Mouse (Mus musculus) gastrocnemius, adult 2 months (tissue): ENCODE data around the gene Gm28035. TPM values are rescaled to one million over a fixed set of nuclear protein-coding genes. Genes with fewer than 3 reads are reported as not detected.
A peak's percentile ranks its signal among the peaks of the same experiment; 100 is the strongest.

Experiments used
- DNase-seq: peaks from one replicate; pipeline ENCODE4 v3.0.0; 2022
- H3K27ac ChIP-seq: fragments of 200-600 bp; 2 replicates; pipeline ENCODE4 v1.8.1; 2022; ENCODE audit warnings: mild to moderate bottlenecking
- H3K4me3 ChIP-seq: fragments of 200-600 bp; 2 replicates; pipeline ENCODE4 v1.8.1; 2022; ENCODE audit warnings: mild to moderate bottlenecking, moderate library complexity
- CTCF ChIP-seq: fragments of 200-600 bp; IDR thresholded peaks from 2 replicates; pipeline ENCODE4 v1.8.1; 2022; ENCODE audit warnings: antibody characterized with exemption, mild to moderate bottlenecking, moderate library complexity
- intact Hi-C: fragments of 180-260 bp; cut with DNase I; formaldehyde crosslinking; loops from one replicate; pipeline ENCODE4 v1.15.1; 2025
- total RNA-seq, 2 experiments: library from RNA; stranded (reverse); gene quantifications; 2 replicates each; pipeline ENCODE4 v1.2.3; 2021

The Gm28035 gene
- total RNA-seq, 2 experiments from 2014 or later, result 1.1 to 1.4 TPM

DNA sequence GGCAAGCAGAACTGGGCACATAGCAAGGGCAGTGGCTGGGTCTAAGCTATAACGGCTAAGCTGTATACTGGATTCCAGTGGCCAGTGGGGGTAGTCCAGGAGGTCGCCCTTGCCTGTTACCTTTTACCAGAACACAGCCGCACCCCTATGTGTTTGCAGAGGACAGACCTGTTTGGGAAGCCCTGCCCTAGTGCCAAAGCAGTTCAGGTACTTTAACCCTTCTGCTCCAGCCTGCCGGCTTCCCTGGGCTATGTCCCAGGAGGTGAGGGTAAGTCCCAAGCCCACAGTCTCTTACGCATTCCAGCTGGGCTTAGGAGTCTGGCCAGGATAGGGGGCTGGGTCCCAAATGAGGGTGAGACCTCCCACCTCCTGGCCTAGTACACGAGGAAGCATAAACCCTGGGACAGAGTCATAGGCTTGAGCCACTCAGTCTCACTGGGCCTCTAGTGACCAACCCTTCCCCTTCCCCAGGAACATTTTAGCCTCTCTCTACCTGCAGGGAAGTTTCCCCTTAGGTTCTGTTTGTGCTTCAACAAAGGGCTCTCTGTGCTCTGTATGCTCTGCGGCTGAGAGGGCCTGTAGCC lies 4.3 kb downstream of the Gm28035 start:
- Histone ChIP-seq H3K27ac (peak overlapping the region; percentile 91), H3K4me3 (peak overlapping the region; percentile 96)
- DNase-seq, result no peak
- intact Hi-C loops, result no loop called here
- no peak for TF ChIP-seq CTCF

DNA sequence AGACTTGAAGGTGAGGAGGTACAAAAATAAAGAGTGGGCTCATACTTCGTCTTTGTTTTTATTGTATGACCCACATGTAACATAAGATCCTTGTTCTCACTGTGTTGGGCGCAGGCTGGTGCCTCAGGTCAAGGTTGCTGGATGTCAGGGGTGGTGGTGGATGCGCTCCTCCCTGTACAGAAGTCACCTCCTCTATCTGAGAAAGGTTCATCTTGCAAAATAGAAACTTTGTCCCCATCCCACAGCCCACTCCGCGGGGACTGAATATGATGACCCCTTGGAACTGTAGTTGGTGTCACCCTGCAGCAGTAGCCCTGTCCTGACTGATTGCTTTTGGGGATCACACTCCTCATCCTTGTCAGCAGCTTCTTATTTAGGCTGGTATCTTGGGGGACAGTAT lies 6.7 kb downstream of the Gm28035 start:
- DNase-seq, result no peak
- Histone ChIP-seq H3K27ac (peak overlapping the region; percentile 21; the same call in 1 of the 2 replicates), H3K4me3 (no peak overlapping the region)
- intact Hi-C loops, result no loop called here
- no peak for TF ChIP-seq CTCF

DNA sequence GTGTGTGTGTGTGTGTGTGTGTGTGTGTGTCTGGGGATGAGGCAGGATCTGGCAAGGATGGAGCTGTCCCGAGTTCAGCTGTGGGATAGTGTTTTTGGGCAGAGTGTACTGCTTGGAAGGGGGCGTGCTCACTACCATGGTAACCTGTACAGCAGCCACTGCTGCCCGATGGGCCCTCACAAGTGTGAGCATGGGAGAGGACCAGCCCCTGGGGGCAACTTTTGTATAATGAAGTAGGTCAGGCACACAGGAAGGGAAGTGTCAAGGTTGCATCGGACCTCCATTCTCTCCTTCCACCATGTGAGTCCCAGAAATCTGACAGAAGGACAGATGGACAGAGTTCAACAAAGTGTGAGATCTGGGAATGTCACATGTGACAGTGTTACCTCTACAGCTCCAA lies 7.3 kb downstream of the Gm28035 start:
- no peak for TF ChIP-seq CTCF
- Histone ChIP-seq H3K27ac (peak overlapping the region; percentile 80), H3K4me3 (no peak overlapping the region; the same call in 1 of the 2 replicates)
- no peak for DNase-seq
- intact Hi-C loops, result no loop called here

DNA sequence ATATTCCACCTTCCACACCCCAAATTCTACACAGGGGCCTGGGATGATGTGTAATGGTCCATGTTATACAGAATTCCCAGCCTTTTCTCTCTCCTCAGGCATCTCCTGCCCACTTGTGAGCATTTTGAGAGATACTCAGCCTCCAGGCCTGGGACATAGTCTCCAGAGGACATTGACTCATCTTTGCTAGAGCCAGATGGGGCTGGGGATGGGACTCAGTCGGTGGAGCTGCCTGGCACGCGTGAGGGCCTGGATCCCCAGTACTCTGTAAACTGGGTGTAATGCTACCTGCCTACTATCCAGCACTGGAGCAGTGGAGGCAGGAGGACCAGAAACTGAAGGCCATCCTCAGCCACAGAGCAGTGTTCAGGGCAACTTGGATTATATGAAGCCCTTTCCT lies 8.8 kb downstream of the Gm28035 start:
- TF ChIP-seq CTCF, result no peak
- no peak overlapping the region for H3K4me3 ChIP-seq
- intact Hi-C loops, result no loop called here
- H3K27ac ChIP-seq, result peak overlapping the region; percentile 80
- DNase-seq, result no peak

DNA sequence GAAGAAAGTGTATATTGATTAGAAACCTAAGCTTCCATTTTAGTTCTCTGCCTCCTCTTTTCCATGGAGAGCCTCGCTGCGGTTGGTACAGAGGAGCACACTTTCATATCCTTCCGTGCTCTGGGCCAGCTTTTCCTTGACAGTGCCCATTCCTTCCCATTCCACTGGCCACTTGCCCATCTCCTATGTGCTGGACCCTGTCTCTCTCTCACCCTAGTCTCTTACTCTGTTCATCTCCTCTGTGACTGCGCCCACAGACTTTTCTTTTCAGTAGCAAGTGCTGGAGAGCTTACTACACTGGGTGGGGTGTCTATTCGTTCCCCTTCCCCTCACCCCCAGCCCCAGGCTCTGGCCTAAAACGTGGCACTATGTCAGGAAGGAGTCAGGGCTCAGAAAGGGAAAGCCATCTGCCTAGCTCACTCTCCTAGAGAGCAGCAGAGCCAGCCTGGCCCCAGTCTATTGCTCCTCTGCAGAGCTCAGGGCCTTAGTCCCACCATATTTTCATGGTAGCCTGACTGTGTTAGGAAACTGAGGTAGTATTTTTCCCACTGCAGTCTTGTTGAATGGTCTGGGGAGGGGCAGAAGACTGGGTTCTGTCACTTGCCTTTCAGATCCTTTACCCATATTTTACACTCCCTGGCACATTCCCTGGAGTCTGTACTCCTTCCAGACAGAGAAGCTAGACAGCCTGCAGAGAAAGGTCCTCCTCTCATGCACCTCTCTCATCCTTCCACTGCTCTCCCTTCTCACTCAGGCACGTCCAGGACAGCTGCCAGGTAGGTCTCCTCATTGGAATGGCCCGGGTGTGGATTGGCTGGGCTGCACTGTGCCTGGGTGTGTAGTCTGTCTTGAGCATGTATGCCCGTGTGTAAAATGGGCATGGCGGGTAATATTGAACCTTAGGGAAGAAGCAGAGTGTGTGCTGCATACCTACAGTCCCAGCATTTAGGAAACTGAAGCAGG lies 10.1 kb downstream of the Gm28035 start:
- intact Hi-C loops, result no loop called here
- no peak overlapping the region for H3K4me3 ChIP-seq
- DNase-seq, result no peak
- H3K27ac ChIP-seq, result peak overlapping the region; percentile 80
- no peak for TF ChIP-seq CTCF

DNA sequence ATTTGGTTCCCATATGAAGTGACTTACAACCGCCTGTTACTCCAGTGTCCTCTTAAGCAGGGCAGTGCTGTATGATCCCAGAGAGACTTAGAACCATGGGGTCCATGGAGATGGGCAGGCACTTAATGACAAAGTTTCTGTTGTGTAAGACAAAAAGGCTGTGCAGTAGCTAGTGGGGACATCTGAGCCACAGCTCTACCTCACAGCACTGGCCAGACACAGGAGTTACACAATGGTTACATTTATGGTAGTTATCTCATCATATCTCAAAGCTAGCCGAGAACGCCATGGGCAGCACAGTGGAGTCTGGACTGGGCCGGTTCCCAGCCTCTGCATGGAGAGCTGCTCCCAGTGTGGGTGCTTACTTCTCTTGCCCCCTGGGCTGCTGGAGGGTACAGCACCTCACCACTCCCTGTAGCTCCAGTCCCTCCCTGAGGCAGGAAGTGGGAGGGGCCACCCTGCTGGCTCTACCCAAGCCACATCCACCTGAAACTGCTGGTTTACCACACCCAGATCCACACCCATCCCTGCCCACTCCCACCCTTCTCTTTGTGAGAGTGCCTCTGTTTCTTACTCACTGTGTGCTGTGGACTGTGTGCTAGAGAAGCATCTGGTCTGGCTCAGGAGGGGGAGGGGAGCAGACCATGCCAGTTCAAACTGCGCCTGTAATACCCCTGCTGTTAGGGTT lies 11.2 kb downstream of the Gm28035 start:
- DNase-seq, result peak; percentile 51
- peak overlapping the region; percentile 11; the same call in 1 of the 2 replicates for H3K4me3 ChIP-seq
- peak overlapping the region; percentile 80 for H3K27ac ChIP-seq
- intact Hi-C loops, result no loop called here
- TF ChIP-seq CTCF, result no peak

DNA sequence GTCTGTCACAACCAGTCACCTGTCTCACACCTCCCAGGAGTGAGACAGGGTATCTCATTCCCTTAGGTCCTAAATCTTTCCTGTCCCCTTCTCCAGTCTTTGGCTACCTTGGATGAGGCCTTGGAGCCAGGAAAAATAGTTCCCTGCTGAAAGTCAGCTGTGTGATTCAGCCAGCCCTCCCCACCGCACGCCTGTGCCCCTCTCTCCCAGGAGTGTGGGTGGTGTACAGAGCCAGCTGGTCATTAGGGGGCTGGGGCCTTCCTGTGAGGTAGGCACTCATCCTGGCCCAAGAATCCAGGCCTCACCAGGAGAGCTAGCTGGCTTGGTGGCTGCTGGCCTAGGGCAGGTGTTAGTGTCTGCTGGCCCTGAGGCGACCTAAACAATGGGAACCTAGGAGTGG lies 12.2 kb downstream of the Gm28035 start:
- H3K27ac ChIP-seq, result peak overlapping the region; percentile 80
- DNase-seq, result no peak
- peak overlapping the region; percentile 6 for H3K4me3 ChIP-seq
- TF ChIP-seq CTCF, result no peak
- intact Hi-C loops, result no loop called here

DNA sequence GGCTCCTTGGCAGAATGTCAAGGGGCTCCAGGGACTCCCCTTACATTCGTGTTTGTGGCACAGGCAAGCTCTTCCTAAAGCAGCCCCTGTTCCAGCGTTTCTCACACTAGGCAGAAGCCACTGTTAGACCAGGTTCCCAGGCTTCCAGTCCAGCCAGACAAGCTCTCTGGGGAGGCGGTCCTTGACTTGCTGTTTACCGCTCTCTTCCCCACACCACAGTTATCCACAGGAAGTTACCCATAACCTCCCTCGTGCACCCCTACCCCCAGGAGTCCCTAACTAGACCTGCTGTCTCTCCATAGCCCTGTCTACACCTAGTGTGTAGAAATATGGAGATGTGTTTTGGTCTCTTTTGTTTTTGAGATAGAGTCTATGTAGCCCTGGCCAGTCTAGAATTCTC lies 13.4 kb downstream of the Gm28035 start:
- no peak for TF ChIP-seq CTCF
- intact Hi-C loops, result no loop called here
- no peak for DNase-seq
- peak overlapping the region; percentile 80 for H3K27ac ChIP-seq
- H3K4me3 ChIP-seq, result no peak overlapping the region

DNA sequence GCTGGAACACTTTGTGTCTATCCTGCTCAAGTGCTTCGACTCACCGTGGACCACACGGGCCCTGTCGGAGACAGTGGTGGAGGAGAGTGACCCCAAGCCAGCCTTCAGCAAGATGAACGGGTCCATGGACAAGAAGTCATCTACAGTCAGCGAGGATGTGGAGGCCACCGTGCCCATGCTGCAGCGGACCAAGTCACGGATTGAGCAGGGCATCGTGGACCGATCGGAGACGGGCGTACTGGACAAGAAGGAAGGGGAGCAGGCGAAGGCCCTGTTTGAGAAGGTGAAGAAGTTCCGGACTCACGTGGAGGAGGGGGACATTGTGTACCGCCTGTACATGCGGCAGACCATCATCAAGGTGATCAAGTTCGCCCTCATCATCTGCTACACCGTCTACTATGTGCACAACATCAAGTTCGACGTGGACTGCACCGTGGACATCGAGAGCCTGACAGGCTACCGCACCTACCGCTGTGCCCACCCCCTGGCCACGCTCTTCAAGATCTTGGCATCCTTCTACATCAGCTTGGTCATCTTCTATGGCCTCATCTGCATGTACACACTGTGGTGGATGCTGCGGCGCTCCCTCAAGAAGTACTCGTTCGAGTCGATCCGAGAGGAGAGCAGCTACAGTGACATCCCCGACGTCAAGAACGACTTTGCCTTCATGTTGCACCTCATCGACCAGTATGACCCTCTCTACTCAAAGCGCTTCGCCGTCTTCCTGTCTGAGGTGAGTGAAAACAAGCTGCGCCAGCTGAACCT lies 15.4 kb downstream of the Gm28035 start:
- Histone ChIP-seq H3K4me3 (no peak overlapping the region), H3K27ac (no peak overlapping the region)
- no peak for TF ChIP-seq CTCF
- no peak for DNase-seq
- intact Hi-C loops, result no loop called here

DNA sequence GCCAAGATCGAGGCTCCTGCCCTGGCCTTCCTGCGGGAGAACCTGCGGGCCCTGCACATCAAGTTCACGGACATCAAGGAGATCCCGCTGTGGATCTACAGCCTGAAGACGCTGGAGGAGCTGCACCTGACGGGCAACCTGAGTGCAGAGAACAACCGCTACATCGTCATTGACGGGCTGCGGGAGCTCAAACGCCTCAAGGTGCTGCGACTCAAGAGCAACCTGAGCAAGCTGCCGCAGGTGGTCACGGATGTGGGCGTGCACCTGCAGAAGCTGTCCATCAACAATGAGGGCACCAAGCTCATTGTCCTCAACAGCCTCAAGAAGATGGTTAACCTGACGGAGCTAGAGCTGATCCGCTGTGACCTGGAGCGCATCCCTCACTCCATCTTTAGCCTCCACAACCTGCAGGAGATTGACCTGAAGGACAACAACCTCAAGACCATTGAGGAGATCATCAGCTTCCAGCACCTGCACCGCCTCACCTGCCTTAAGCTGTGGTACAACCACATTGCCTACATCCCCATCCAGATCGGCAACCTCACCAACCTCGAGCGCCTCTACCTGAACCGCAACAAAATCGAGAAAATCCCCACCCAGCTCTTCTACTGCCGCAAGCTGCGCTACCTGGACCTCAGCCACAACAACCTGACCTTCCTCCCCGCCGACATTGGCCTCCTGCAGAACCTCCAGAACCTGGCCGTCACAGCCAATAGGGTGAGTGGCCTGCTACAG lies 16.4 kb downstream of the Gm28035 start:
- intact Hi-C loops, result no loop called here
- Histone ChIP-seq H3K4me3 (no peak overlapping the region), H3K27ac (peak overlapping the region; percentile 94)
- TF ChIP-seq CTCF, result no peak
- no peak for DNase-seq

DNA sequence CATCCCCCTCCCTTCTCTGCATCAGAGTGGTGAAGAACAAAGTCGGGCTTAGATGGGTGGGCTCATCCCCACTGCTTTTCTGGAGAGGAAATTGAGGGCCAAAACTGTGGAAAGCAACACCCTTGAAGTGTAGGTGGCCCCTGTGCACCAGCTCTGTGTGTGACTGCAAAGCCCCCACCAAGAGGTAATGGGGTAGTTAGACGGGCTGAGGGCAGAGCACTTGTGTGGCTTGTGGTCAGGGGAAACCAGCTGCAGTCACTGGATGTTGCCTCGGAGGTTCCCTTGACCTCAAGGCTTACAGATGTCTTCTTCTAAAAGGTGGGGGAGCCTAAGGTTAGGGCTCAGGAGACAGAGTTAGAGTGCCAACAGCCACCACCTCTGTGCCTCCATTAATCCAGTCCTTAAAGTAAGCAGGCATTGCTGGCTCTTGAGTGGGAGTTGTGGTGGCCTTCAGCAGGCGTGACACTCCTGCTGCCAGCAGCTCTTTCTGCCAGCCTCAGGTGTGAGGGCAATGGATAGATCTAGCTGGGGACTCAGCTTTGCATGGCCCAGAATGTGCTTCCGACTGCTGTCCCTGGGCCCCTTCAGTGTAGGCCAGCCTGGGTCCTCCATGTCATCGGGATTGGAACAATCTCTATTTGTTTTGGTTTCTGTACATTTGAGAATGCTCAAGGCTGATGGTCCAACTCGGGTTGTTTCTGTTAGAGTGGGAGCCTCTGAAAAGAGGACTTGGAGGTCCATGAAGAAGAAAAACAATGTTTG lies 17.5 kb downstream of the Gm28035 start:
- peak overlapping the region; percentile 94 for H3K27ac ChIP-seq
- no peak for TF ChIP-seq CTCF
- H3K4me3 ChIP-seq, result peak overlapping the region; percentile 60
- intact Hi-C loops, result no loop called here
- no peak for DNase-seq
